Mouse (Mus musculus) ES-Bruce4 (cell line): ENCODE results near the gene Bri3.

Experiments used
- CTCF ChIP-seq: IDR thresholded peaks from one replicate; pipeline ENCODE4 v1.8.1; 2011; ENCODE audit warnings: low read depth, low read length
- EP300 ChIP-seq: IDR thresholded peaks from 2 replicates; pipeline ENCODE4 v1.6.1; 2011; ENCODE audit warnings: low read depth, low read length; ENCODE audit not compliant: insufficient read depth
- POLR2A ChIP-seq: IDR thresholded peaks from one replicate; pipeline ENCODE4 v1.8.1; 2011; ENCODE audit warnings: low read length; ENCODE audit not compliant: insufficient read depth

- no peak for TF ChIP-seq CTCF
- TF ChIP-seq POLR2A: no peak
- TF ChIP-seq EP300: no peak
Observed at GRCm38 (mm10) chr5:144287267-144287820, 43.1 kb downstream of the Bri3 start.
